Mouse (Mus musculus) macrophage (primary cell): ENCODE measurements around the gene Smo. TPM values are rescaled to one million over a fixed set of nuclear protein-coding genes. Genes with fewer than 3 reads are reported as not detected.

Source experiments
- polyA plus RNA-seq: library from polyadenylated mRNA; stranded (reverse); fragments of 250-400 nt; gene quantifications from 3 replicates; pipeline ENCODE4 v1.2.4, GENCODE M21; 2018; ENCODE audit warnings: inconsistent platforms

The Smo gene
- polyA plus RNA-seq, 1 experiment from 2014 or later = 2.7 TPM

Other genes with a start within 250 kb of the Smo start
- gene Kcp, start 227.6 kb upstream of the Smo start, polyA plus RNA-seq = 0.28 TPM in 1 of 3 replicates, not detected in the others
- gene Irf5, start 208.9 kb upstream of the Smo start, polyA plus RNA-seq = 132 to 204 TPM (median 202 TPM) in 3 replicates
- gene Tnpo3, start 125.6 kb upstream of the Smo start, polyA plus RNA-seq = 34.8 to 52.7 TPM (median 51.8 TPM) in 3 replicates
- gene Tspan33, start 41.3 kb upstream of the Smo start, polyA plus RNA-seq = 0.90 to 9.9 TPM (median 1.4 TPM) in 3 replicates
- 30.8 to 43.0 TPM (median 32.9 TPM) in 3 replicates for gene Ahcyl2, start 32.5 kb downstream of the Smo start, polyA plus RNA-seq
- gene Strip2, start 181.5 kb downstream of the Smo start, polyA plus RNA-seq = 0.05 to 0.17 TPM (median 0.15 TPM) in 3 replicates